Mouse (Mus musculus): ENCODE results near the gene Exosc7. TPM values are rescaled to one million over a fixed set of nuclear protein-coding genes. Genes with fewer than 3 reads are reported as not detected.

Exosc7 gene
- total and polyA plus RNA-seq, 3 experiments: 162 to 196 TPM; not detected in 1

DNA sequence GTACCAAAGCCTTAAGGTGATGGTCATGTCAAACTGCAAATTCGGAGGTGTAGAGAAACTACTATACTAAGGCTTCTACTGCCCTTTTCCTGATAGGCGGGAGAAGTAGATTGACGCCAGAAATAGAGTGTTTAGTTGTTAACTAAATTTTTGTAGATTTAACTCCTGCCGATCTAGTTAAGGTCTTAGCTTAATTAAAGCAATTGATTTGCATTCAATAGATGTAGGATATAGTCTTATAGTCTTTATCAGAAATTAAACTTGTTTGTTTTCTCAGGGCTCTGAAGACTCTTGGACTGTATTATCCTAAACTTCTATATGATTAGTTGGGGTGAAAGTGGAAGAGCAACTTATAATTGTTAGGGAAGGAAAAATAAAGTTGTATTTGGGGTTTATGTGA is 5.8 kb upstream of the Exosc7 start:
- H3K36me3 ChIP-seq (ENCODE audit: control insufficient read depth in 1 of 2, insufficient read depth in 2 of 2, low read length in 2 of 2): peaks cover 7 to 10% of the 10 kb centered on the region in 2 experiments
- no peaks in the 10 kb centered on the region for H3K9me3 ChIP-seq (replicated peaks; ENCODE audit: insufficient read depth, low read length)
- no peak overlapping the region for H3K4me3 ChIP-seq (ENCODE audit: control insufficient read depth in 1 of 2, insufficient read depth in 1 of 2, low read depth in 2 of 2, low read length in 2 of 2)
- H3K9ac ChIP-seq (ENCODE audit: control insufficient read depth, low read depth, low read length, poor library complexity, severe bottlenecking): no peak overlapping the region
- H3K79me2 ChIP-seq (ENCODE audit: control insufficient read depth, insufficient read depth, low read length, poor library complexity): peaks cover 22% of the 10 kb centered on the region
- no peak for DNase-seq (ENCODE audit: low read depth, low spot score)
- TF ChIP-seq ETS1 (IDR thresholded peaks at IDR 0.05; ENCODE audit: low read depth, low read length) (no peak), E2F4 (IDR thresholded peaks at IDR 0.05; ENCODE audit: borderline replicate concordance, low read depth, low read length) (no peak), MAZ (IDR thresholded peaks at IDR 0.05; ENCODE audit: low read depth, low read length) (no peak), POLR2AphosphoS5 (IDR thresholded peaks at IDR 0.05; ENCODE audit: borderline replicate concordance, low read depth, low read length) (no peak), RAD21 (IDR thresholded peaks at IDR 0.05; ENCODE audit: low read depth, low read length) (no peak), UBTF (IDR thresholded peaks at IDR 0.05; ENCODE audit: borderline replicate concordance, insufficient read depth, low read depth, low read length) (no peak), ELF1 (IDR thresholded peaks at IDR 0.05; ENCODE audit: low read depth, low read length) (no peak), ZMIZ1 (IDR thresholded peaks at IDR 0.05; ENCODE audit: low read depth, low read length) (no peak), MAFK (IDR thresholded peaks at IDR 0.05; ENCODE audit: borderline replicate concordance, low read depth, low read length) (no peak), JUND (IDR thresholded peaks at IDR 0.05; ENCODE audit: low read depth, low read length) (no peak), USF1 (IDR thresholded peaks at IDR 0.05; ENCODE audit: low read depth, low read length) (no peak), USF2 (IDR thresholded peaks at IDR 0.05; ENCODE audit: borderline replicate concordance in 1 of 2, insufficient read depth in 1 of 2, low read depth in 1 of 2, low read length in 2 of 2) (no peak), GATA1 (IDR thresholded peaks at IDR 0.05; ENCODE audit: low read depth, low read length) (no peak), ZC3H11A (IDR thresholded peaks at IDR 0.05; ENCODE audit: low read depth, low read length) (no peak), CHD2 (IDR thresholded peaks at IDR 0.05; ENCODE audit: low read length) (no peak), TAL1 (IDR thresholded peaks at IDR 0.05; ENCODE audit: low read length) (no peak), NELFE (IDR thresholded peaks at IDR 0.05; ENCODE audit: low read depth, low read length) (no peak)
- H3K27me3 ChIP-seq (ENCODE audit: control insufficient read depth in 1 of 2, insufficient read depth in 2 of 2, low read length in 2 of 2): no peaks in the 10 kb centered on the region
- peaks cover 2 to 7% of the 10 kb centered on the region in 2 experiments; a peak in 2 of 4 replicates for H3K4me1 ChIP-seq (ENCODE audit: control insufficient read depth in 1 of 2, insufficient read depth in 2 of 2, low read length in 2 of 2)
- no peak overlapping the region for H3K27ac ChIP-seq (ENCODE audit: control insufficient read depth, low read depth, low read length)

DNA sequence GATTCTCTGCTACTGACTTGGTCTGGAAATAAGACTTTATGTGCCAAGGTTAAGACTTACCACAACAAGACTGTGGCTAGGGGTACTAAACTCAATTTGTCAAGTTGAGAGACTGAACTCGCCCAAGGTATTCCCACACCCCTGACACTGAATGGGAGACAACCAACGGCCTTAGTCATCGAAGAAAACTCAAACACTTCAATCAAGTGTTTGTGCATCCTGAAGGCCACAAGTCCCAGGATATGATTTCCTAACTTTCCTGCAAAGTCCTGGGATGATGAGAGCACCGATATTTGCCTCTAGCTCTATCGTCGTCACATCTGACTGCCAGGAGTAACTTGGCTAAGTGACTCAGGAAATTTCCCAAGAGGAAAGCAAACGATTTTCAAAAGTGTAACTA is 3.8 kb upstream of the Exosc7 start:
- Histone ChIP-seq H3K27me3 (ENCODE audit: control insufficient read depth in 1 of 2, insufficient read depth in 2 of 2, low read length in 2 of 2) (no peaks in the 10 kb centered on the region), H3K9ac (ENCODE audit: control insufficient read depth, low read depth, low read length, poor library complexity, severe bottlenecking) (no peak overlapping the region), H3K4me1 (ENCODE audit: control insufficient read depth in 1 of 2, insufficient read depth in 2 of 2, low read length in 2 of 2) (peaks cover 3 to 11% of the 10 kb centered on the region in 2 experiments; a peak in 3 of 4 replicates), H3K4me3 (ENCODE audit: control insufficient read depth in 1 of 2, insufficient read depth in 1 of 2, low read depth in 2 of 2, low read length in 2 of 2) (no peak overlapping the region), H3K9me3 (replicated peaks; ENCODE audit: insufficient read depth, low read length) (no peaks in the 10 kb centered on the region), H3K36me3 (ENCODE audit: control insufficient read depth in 1 of 2, insufficient read depth in 2 of 2, low read length in 2 of 2) (peaks cover 5 to 15% of the 10 kb centered on the region in 2 experiments), H3K79me2 (ENCODE audit: control insufficient read depth, insufficient read depth, low read length, poor library complexity) (peaks cover 35% of the 10 kb centered on the region), H3K27ac (ENCODE audit: control insufficient read depth, low read depth, low read length) (no peak overlapping the region)
- TF ChIP-seq KAT2A (conservative IDR thresholded peaks at IDR 0.05; ENCODE audit: low read depth, low read length) (no peak), ZMIZ1 (IDR thresholded peaks at IDR 0.05; ENCODE audit: low read depth, low read length) (no peak), POLR2AphosphoS2 (IDR thresholded peaks at IDR 0.05; ENCODE audit: low read length) (no peak), HCFC1 (IDR thresholded peaks at IDR 0.05; ENCODE audit: low read depth, low read length) (no peak), NRF1 (IDR thresholded peaks at IDR 0.05; ENCODE audit: insufficient read depth, low read depth, low read length, poor library complexity, severe bottlenecking) (no peak), USF2 (IDR thresholded peaks at IDR 0.05; ENCODE audit: borderline replicate concordance in 1 of 2, insufficient read depth in 1 of 2, low read depth in 1 of 2, low read length in 2 of 2) (no peak), SIN3A (IDR thresholded peaks at IDR 0.05; ENCODE audit: low read length) (no peak), POLR2AphosphoS5 (IDR thresholded peaks at IDR 0.05; ENCODE audit: borderline replicate concordance, low read depth, low read length) (no peak), MAFK (IDR thresholded peaks at IDR 0.05; ENCODE audit: borderline replicate concordance, low read depth, low read length) (no peak), BHLHE40 (IDR thresholded peaks at IDR 0.05; ENCODE audit: borderline replicate concordance, low read depth, low read length) (no peak), CHD2 (IDR thresholded peaks at IDR 0.05; ENCODE audit: low read length) (no peak), ZNF384 (IDR thresholded peaks at IDR 0.05; ENCODE audit: low read depth, low read length) (no peak), ELF1 (IDR thresholded peaks at IDR 0.05; ENCODE audit: low read depth, low read length) (no peak), USF1 (IDR thresholded peaks at IDR 0.05; ENCODE audit: low read depth, low read length) (no peak), CTCF (IDR thresholded peaks at IDR 0.05 in 2 of 3, conservative IDR thresholded peaks at IDR 0.05 in 1 of 3; ENCODE audit: control insufficient read depth in 1 of 3, insufficient read depth in 1 of 3, low read depth in 2 of 3, low read length in 3 of 3, poor library complexity in 1 of 3, severe bottlenecking in 1 of 3) (no peak)
- DNase-seq (ENCODE audit: low read depth, low spot score): no peak
